Mouse (Mus musculus) heart, adult 8-10 months (tissue): ENCODE measurements around the gene Six5. TPM values are rescaled to one million over a fixed set of nuclear protein-coding genes. Genes with fewer than 3 reads are reported as not detected.
"Not testable (repeated sequence)": the region's sequence is repeated elsewhere in the genome, so short reads cannot be mapped to it uniquely, and the experiment has no call there.

Experiments used
- DNase-seq: peaks from one replicate; pipeline ENCODE4 v3.0.0; 2022; ENCODE audit warnings: low spot score
- total RNA-seq, 4 experiments: library from RNA; stranded (reverse); gene quantifications; 2 replicates each; pipeline ENCODE4 v1.2.4; 2022

The Six5 gene
- total RNA-seq: 1 to 10 TPM; 5.8 to 9.9 (median 7.8) TPM

GRCm38 (mm10) chr7:19094471-19094825 is at the start of gene Six5:
Six5 (plus strand) TSS chr7:19094594.
- no peak for DNase-seq

GRCm38 (mm10) chr7:19044616-19045015 is 49.8 kb upstream of the Six5 start:
- DNase-seq: no peak

- DNase-seq: no peak
Measured at GRCm38 (mm10) chr7:19046286-19047069, 47.9 kb upstream of the Six5 start.

GRCm38 (mm10) chr7:19048006-19048527 is 46.3 kb upstream of the Six5 start:
- no peak for DNase-seq

- DNase-seq: no peak
Measured at GRCm38 (mm10) chr7:19049252-19049651, 45.1 kb upstream of the Six5 start.

- DNase-seq: no peak
Measured at GRCm38 (mm10) chr7:19050172-19050571, 44.2 kb upstream of the Six5 start.

GRCm38 (mm10) chr7:19051161-19051560 is 43.2 kb upstream of the Six5 start:
- no peak for DNase-seq

- DNase-seq: no peak
Measured at GRCm38 (mm10) chr7:19052345-19053135, 41.9 kb upstream of the Six5 start.

GRCm38 (mm10) chr7:19053136-19053532 is 41.3 kb upstream of the Six5 start:
- DNase-seq: no peak

GRCm38 (mm10) chr7:19054047-19054776 is 40.2 kb upstream of the Six5 start, which contains the start of gene Rsph6a:
Rsph6a (plus strand) TSS chr7:19054690.
- no peak for DNase-seq

- DNase-seq: no peak
Measured at GRCm38 (mm10) chr7:19054777-19055076, 39.7 kb upstream of the Six5 start.

GRCm38 (mm10) chr7:19055108-19055507 is 39.3 kb upstream of the Six5 start:
- DNase-seq: no peak

GRCm38 (mm10) chr7:19057405-19057804 is 37.0 kb upstream of the Six5 start:
- DNase-seq: no peak

- DNase-seq: no peak
Measured at GRCm38 (mm10) chr7:19065896-19066295, 28.5 kb upstream of the Six5 start.

- no peak for DNase-seq
Measured at GRCm38 (mm10) chr7:19067063-19067462, 27.3 kb upstream of the Six5 start.

GRCm38 (mm10) chr7:19067935-19068334 is 26.5 kb upstream of the Six5 start:
- no peak for DNase-seq

- peak; percentile 62 for DNase-seq
Measured at GRCm38 (mm10) chr7:19068707-19069106, 25.7 kb upstream of the Six5 start.

GRCm38 (mm10) chr7:19069500-19069899 is 24.9 kb upstream of the Six5 start:
- no peak for DNase-seq

GRCm38 (mm10) chr7:19071024-19071423 is 23.4 kb upstream of the Six5 start:
- DNase-seq: not testable (repeated sequence)

- DNase-seq: no peak
Measured at GRCm38 (mm10) chr7:19073504-19073903, 20.9 kb upstream of the Six5 start.

GRCm38 (mm10) chr7:19074494-19074893 is 19.9 kb upstream of the Six5 start:
- no peak for DNase-seq

GRCm38 (mm10) chr7:19075231-19075630 is 19.2 kb upstream of the Six5 start:
- DNase-seq: no peak
